Mouse (Mus musculus) CH12.LX (cell line): Measurements from ENCODE around the gene Mettl6.

ENCODE experiments used
- EP300 ChIP-seq: IDR thresholded peaks from 2 replicates; pipeline ENCODE4 v1.6.1; 2011; ENCODE audit warnings: low read length, improper control_type of control experiment
- HCFC1 ChIP-seq: IDR thresholded peaks from 2 replicates; pipeline ENCODE4 v1.6.1; 2012; ENCODE audit warnings: low read depth, mild to moderate bottlenecking, inconsistent platforms, low read length, improper control_type of control experiment
- MXI1 ChIP-seq: IDR thresholded peaks from 2 replicates; pipeline ENCODE4 v1.6.1; 2011; ENCODE audit warnings: mild to moderate bottlenecking, low read depth, low read length, improper control_type of control experiment
- POLR2A ChIP-seq: IDR thresholded peaks from 2 replicates; pipeline ENCODE4 v1.6.1; 2011; ENCODE audit warnings: low read depth, mild to moderate bottlenecking, improper control_type of control experiment, low read length
- POLR2AphosphoS2 ChIP-seq: IDR thresholded peaks from 2 replicates; pipeline ENCODE4 v1.6.1; 2011; ENCODE audit warnings: low read depth, low read length, improper control_type of control experiment
- RAD21 ChIP-seq: IDR thresholded peaks from 2 replicates; pipeline ENCODE4 v1.6.1; 2011; ENCODE audit warnings: low read depth, mild to moderate bottlenecking, low read length, improper control_type of control experiment, moderate library complexity

GRCm38 (mm10) chr14:31456064-31456721 is 38.6 kb downstream of the Mettl6 start:
- TF ChIP-seq MXI1 = no peak
- TF ChIP-seq EP300 = no peak
- no peak for TF ChIP-seq POLR2A
- TF ChIP-seq RAD21 = no peak
- TF ChIP-seq HCFC1 = no peak
- no peak for TF ChIP-seq POLR2AphosphoS2
